Mouse (Mus musculus): ENCODE data around the gene Ebf4. TPM values are rescaled to one million over a fixed set of nuclear protein-coding genes. Genes with fewer than 3 reads are reported as not detected.
A peak's percentile ranks its signal among the peaks of the same experiment; 100 is the strongest.

The Ebf4 gene
- total RNA-seq, 2 experiments from 2014 or later, result 9.1 to 10.0 TPM

DNA sequence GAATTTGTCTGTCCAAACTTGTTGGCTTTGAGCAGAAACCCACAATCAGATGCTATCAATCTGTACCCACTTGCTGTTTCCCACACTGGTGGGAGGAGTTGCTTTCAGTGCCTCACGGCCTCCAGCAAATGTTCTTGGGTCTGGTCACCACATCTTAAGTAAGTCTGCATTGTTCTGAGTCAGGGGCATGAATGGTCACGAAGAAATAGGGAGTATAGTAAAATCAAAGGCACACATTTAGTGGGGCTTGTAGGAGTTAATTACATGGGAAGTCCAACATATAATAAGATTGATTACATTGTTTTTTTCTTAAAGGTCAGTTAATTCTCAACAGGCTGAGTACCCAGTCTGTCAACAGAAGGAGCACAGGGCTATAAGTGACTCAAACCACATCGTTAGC is 88.2 kb downstream of the Ebf4 start:
- no peak for DNase-seq (ENCODE audit: low spot score in 2 of 2)

DNA sequence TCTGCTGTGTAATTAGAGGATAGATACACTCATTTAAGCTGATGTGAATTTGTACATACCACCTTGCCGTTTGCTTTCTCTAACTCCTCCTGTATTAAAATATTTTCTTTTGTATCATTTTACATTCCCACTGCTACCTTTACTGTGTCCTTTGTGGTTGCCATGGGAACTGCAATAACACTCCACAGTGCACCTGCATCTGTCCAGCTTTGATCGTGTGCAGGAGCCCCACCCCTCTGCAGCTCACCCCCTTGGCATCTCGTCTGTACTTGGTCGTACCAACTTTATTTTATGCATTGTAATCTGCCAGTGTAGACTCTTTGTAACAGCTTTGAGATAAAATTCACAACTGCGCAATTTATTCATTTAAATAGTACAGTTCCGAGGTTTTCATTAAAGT is 88.9 kb downstream of the Ebf4 start:
- DNase-seq (ENCODE audit: low spot score in 2 of 2), result no peak

DNA sequence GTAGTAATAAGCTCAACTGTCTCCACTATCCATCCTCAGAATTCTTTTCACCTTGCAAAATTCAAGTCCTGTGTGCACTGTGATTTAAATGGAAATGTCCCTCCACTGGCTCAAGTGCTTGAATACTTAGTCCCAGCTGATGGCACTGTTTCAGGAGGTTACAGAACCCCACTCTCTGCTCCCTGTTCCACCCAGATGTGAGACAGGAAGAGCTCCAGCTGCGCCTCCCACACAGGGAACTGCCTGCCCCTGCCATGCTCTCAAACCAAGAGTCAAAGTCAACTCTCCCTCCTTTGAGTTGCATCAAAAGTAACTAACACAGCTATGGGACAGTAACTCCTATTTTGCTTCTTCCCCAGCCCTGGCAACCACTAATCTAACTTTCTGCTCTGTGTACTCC is 91.2 kb downstream of the Ebf4 start:
- DNase-seq (ENCODE audit: low spot score in 2 of 2), result no peak

DNA sequence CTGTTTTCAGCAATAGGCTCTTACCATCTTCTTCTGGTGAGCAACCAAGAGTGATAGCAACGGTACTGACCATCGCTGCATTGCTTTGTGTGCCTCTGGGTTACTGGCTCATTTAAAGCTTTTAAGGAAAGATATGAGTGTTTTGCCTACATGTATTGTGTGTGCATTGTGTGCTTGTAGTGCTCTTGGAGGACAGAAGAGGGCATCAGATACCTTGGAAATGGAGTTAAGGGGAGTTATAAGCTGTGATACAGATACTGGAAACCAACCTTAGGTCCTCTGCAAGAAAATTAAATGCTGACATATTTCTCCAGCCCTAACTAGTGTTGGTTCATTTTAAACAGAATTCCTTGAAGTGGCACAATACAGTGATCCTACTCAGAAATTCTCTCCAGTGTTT is 93.8 kb downstream of the Ebf4 start:
- no peak for DNase-seq (ENCODE audit: low spot score in 2 of 2)

DNA sequence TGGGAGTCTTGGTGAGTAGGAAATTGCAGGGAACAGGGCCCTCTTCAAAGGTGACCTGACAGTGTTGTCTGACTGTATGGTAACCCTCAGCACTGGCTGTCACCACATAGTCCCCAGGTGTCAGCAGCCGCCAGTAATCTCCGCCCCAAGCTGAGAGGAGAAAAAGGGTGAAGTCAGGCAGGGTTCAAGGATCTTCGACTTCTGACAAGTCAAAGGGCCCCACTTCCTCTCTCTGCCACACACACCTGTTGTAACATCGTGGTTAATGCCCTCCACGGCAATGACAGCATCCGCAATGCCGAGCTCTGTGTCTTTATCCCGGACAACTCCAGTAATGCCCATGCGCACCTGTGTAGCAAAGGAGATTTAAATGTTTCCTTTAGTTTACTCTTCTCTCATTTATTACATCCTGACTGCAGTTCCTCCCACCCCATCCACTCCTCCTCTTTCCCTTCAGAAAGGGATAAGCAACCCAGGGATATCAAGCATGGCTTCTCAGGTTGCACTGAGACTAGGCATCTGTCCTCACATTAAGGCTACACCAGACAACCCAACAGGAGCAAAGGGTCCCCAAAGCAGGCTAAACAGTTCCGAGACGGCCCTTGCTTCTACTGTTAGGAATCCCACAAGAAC is 96.1 kb downstream of the Ebf4 start:
- no peak for DNase-seq (ENCODE audit: low spot score in 2 of 2)

DNA sequence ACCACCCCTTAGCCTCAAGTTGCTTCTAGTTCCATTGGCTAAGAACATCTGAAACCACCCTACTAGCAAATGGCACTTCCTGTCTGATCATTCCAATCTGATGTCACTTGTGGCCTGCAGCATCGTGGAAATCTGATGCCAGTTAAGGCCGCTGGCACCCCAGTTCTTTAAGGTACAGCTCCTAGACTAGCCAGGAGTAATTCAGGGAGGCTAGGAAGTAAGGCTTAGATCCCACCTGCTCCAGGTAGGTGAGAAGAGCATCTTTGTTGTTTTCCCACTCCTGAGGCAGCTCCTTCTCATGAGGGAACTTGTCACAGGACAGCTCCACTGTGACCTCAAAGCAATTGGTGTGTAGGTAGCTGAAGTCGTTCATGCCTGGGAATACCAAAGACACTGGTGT is 97.9 kb downstream of the Ebf4 start:
- DNase-seq (ENCODE audit: low spot score in 2 of 2), result no peak

DNA sequence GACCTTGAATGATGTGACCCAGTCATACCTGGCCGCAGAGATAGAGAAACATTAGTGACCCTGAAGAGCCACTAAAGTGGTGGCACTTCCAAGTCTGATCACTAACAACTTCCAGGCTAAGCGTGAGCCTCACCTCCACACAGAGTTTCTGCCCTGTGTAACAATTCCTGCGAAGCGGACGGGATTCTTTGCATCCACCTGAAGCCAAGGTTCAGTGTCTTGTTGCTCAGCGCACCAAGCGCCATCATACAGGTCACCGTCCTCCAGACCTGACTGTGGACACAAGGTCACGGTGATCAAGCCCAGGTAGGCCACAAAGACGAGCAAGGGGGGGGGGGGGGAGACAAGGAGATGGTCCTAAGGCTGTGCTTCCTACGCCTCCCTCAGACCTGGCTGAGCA is 100.7 kb downstream of the Ebf4 start:
- DNase-seq (ENCODE audit: low spot score in 2 of 2), result no peak

DNA sequence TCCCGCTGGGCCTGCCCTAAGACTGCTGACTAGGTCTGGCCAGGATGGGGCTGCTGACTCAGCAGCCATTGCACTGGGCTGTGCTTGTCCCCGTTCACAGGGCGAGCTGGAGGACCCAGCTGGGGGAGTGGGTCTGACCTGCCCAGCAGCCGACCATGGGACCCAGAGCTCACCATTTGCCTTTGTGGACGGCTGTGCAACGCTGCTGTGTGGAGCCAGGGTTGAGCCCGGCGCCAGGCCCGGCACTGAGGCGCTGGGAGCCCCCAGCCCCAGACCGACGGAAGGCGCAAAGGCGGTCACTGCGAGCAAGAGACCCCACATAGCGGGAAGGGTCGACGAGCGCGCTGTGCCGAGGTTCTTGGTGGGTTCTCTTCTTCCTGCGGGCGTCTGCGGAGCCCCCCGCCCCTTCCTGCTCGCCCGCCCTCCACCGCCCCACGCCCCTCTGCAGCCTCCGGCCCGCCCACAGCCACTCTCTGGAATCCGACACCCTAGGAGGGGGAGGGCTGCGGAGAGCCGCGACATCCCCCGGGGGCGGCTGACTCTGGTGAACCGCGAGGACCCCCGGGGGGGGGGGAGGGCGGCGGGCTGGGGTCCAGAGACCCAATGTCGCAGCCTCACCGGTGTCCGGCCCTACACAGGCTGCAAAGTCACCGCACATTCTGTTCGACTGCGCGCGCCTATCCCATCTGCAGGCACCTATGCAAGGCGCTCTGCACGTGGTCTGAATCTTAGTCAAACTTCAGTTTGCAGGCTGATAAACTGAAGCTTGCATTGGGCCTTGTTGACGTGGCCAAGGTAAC is 102.4 kb downstream of the Ebf4 start, which contains the start of gene Cpxm1:
Gene Cpxm1, minus strand, starts transcription at position 389 of the 800 bp plus-strand sequence.
- no peak for DNase-seq (ENCODE audit: low spot score in 2 of 2)

DNA sequence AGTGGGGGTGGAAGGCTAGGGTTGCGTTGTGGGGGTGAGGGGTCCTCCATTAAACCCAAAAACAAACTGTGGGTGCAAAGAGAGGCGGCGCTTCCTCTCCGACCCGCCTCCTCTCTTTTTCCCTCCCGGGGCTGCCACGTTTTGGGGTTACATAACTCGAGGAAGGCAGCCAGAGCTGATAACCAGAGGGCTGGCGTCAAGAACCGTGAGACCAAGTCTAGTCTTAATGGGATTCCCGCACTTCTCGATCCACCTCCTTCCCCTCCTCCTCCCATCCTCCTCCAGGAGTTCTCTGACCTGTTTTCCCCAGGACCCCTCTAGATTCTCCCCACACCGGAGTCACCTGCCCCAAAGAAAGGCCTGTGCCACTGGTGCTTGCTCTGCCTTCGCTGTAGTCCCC is 103.1 kb downstream of the Ebf4 start:
- peak in 1 of 2 experiments; percentile 50 for DNase-seq (ENCODE audit: low spot score in 2 of 2)

DNA sequence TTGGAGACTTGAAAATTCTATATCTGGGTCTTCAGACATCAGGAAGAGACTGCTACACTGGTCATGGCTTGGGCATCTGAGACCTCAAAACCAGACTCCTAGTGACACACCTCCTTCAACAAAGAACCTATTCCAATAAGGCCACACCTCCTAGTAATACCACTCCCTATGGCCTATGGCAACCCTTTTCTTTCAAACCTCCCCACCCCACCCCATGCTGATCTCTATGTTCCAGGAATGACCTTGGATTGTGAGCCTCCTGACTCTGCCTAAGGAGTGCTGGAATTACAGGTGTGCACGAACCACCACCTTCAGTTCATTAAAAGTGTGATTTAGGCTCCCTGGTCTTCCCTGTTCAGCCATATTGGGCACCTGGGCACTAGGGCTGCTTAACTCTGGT is 105.1 kb downstream of the Ebf4 start:
- no peak for DNase-seq (ENCODE audit: low spot score in 2 of 2)

DNA sequence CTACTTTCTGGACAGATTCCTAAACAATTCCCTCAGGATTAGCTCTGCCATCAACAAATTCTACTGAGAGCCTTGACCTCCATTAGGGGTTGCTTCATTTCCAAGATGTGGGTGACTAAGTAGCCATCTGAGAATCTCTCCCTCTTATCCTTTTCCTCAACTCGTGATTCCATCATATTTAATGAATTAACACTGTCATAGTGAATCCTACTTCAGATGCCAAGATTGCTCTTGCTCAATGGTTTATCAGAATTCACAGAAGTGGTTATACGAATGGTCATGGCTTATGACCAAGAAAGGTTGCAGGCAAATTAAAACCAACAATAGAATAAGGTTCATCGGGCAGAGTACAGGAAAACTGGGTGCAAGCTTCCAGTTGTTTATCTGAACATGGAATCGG is 106.9 kb downstream of the Ebf4 start:
- DNase-seq (ENCODE audit: low spot score in 2 of 2), result no peak

DNA sequence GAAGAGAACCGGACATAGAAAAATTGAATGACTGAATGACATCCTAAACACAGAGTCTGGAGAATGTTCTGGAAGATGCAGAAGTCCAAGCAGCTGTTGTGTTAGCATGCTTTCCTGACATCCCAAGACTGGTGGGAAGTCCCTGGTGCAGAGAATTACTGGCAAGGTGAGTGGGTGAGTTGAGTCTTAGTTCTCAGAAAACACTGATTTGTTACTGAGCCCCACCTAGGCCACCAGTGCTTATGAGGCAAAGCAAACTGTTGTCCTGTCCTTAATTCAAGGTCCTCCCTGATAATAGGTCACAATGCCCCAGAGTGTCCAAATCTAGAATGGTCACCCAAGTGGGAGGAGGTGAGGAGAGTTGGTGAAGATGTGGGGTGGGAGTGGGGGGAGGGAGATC is 110.0 kb downstream of the Ebf4 start, which contains the start of the genes Gm28372 and 1700020A23Rik:
Gene Gm28372, plus strand, starts transcription at position 301 of the 400 bp plus-strand sequence.
Gene 1700020A23Rik, plus strand, starts transcription at position 321 of the 400 bp plus-strand sequence.
- DNase-seq (ENCODE audit: low spot score in 2 of 2), result no peak

DNA sequence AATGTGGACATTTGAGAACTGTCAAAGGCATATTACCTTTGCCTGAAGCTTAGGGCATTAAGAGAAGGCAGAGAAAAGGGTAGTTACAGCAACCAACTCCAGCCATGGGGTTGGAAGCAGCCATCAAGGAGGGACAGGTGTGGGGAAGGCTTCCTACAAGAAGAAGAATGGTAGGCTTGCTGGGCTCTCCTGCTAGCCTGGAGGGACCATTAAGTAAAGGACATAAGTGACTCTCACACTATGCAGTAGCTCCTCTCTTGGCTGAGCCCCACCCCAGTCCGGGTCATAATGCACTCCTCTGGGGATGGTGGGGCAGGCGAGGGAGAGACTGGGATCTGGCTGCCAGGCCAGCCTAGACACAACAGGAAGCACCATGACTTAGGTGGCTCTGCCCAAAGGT is 111.2 kb downstream of the Ebf4 start, which contains the start of gene Tmem239:
Gene Tmem239, plus strand, starts transcription at position 301 of the 400 bp plus-strand sequence.
- DNase-seq (ENCODE audit: low spot score in 2 of 2), result no peak

DNA sequence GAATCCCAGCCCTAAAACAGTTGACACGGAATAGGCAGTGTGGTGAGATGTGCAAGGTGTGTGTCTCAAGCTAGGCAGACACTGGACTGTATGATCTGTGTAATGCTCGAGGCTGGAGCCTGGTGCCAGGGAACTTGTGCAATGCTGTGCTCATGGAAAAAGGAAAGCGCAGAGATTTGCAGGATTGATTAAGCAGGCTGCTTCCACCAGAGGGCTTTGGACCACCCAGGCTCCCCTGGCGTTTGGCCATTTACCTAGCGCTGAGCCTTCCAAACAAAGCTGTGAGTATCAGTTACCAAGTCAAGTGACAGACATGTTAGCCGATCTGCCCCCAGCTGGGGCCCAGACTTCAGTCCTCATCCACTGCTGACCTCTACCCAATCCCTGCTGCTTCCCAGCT is 113.2 kb downstream of the Ebf4 start:
- no peak for DNase-seq (ENCODE audit: low spot score in 2 of 2)

DNA sequence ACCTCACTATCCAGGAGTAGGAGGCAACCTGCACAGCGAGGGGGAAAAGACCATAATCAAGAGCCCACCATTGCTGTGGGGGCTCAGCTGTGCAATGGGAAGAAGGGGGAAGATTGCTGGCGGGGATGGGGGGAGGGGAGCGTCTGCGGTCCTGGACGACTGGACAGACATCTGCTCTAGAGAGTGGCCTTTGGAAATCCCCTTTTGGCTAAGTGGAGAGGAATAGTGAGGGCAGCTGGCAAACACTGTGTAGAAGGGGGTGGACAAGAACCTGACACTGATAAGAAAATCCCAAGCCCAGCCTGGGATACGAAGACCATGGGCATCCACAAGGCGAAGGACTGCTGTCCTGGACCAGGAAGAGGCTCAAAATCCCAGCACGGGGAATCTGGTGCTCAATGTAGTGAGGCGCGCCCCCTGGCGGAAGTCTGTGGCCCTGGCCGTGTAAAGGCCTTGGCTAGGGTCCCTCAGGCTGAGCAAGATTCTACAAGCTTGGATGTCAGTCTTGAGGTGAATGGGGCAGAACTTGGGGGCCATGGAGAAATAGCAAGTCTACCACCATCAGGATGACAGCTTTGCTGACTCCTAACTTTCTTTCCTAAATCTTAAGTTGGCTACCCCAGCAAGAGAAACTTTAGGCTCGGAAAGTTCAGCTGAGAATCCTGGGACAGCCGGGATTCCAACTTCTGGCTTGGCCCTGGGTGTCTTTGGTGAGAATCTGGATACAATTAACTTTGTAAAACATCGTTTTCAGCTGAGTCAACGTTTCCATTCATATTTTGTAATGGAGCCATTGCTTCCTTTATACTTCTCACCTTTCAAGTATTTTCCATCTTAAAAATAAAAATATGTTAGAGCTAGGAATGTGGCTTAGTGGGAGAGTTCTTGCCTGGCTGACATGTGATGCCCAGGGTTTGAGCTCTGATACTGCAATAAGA is 116.9 kb downstream of the Ebf4 start:
- peak; percentile 65 to 89 for DNase-seq (ENCODE audit: low spot score in 2 of 2)

DNA sequence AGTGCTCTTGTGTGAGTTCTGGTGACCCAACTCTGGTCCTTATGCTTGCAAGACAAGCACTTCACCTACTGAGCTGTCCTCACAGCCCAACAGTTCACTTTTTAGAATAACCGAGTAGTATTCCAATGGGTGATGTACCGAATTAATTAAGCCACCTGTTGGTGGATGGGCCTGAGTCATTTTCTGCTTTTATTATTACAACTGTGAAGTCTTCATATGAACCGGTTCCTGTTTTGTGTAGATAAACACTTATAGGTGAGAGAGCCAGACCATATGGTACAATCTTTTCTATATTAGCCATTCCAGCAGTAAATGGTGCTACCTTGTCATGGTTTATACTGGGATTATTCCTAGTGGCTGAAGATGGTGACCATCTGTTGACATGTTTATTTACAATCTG is 117.8 kb downstream of the Ebf4 start:
- DNase-seq (ENCODE audit: low spot score in 2 of 2), result no peak

DNA sequence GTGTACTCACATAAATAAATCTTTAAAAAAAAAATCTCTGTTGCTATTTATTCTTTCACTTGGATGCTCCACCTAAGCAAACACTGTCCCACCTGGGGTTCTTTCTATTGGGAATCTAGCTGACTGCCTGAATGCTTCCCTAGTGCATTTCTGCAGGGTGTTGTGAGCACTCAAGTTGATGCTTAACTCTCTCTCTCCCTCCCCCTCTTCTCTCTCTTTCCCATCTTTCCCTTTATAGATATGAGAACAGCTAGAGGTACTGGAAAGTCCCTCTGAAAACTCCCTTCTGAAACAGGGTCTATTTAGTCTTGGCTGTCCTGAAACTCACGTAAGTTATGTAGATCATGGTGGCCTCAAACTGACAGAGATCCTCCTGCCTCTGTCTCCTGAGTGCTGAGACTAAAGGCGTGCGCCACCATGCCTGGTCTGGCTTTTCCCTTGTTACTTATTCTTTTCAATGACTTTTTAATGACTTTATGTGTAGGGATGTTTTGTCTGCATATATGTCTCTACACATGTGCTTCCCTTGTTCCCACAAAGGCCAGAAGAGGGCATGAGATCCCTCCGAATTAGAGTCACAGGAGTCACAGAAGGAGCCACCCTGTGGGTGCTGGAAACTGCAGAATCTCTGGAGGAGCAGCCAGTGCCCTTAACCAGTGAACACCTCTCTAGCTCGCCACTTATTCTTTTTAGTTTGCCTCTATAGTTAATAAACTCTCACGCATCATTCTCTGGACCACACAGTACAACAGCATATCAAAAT is 119.3 kb downstream of the Ebf4 start:
- DNase-seq (ENCODE audit: low spot score in 2 of 2), result no peak

Data from layer of hippocampus, adult 18-20 months (tissue).